Mouse (Mus musculus): ENCODE results near the gene Il2rb. TPM values are rescaled to one million over a fixed set of nuclear protein-coding genes. Genes with fewer than 3 reads are reported as not detected.
A peak's percentile ranks its signal among the peaks of the same experiment; 100 is the strongest.

Gene Il2rb
- polyA plus RNA-seq, 1 experiment from 2014 or later: 0.30 TPM

DNA sequence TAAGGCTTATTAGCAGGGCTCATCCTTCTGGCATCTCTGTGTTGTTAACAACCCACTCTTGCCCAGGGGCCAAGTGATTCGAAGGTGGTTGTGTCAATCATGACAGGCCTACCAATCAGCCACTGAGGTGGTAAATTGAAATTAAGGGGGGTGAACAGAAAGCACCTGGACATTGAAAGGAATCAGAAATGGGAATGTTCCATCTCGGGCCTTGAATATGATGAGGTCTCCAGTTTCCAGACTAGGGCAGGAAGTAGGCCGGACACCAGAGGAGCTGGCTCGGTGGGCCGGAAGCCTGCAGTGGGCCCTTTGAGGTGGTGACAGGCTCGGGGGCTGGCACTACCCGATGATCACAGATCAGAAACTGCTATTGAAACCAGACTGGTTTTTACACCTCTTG lies 32.9 kb upstream of the Il2rb start:
- no peak overlapping the region for H3K27ac ChIP-seq (replicated peaks)
- no peak for TF ChIP-seq CTCF (IDR thresholded peaks at IDR 0.05; ENCODE audit: low read depth)
- TF ChIP-seq EP300 (optimal IDR thresholded peaks at IDR 0.05): no peak
- no peaks in the 10 kb centered on the region for H3K27me3 ChIP-seq (ENCODE audit: control insufficient read depth, insufficient read depth, low read length)
- peak overlapping the region; percentile 73; the same call in 1 of the 2 replicates for H3K4me2 ChIP-seq (replicated peaks; ENCODE audit: low read depth)
- 0 out of 2 replicates have a peak, but pooled peaks cover 2% of the 10 kb centered on the region for H3K36me3 ChIP-seq (ENCODE audit: control insufficient read depth, insufficient read depth, low read length)
- ATAC-seq (ENCODE audit: low FRiP score, low TSS enrichment) (no peak), DNase-seq (ENCODE audit: low spot score) (no peak)
- H3K4me1 ChIP-seq (replicated peaks; ENCODE audit: control insufficient read depth, insufficient read depth): peaks cover 19% of the 10 kb centered on the region
- WGBS: 67% methylated on average over 7 of the region's 7 CpGs
- no peak overlapping the region for H3K4me3 ChIP-seq (ENCODE audit: low read depth, low read length)
- H3K9ac ChIP-seq (ENCODE audit: low read length): no peak overlapping the region
- H3K9me3 ChIP-seq (ENCODE audit: control insufficient read depth, low read length): no peaks in the 10 kb centered on the region

DNA sequence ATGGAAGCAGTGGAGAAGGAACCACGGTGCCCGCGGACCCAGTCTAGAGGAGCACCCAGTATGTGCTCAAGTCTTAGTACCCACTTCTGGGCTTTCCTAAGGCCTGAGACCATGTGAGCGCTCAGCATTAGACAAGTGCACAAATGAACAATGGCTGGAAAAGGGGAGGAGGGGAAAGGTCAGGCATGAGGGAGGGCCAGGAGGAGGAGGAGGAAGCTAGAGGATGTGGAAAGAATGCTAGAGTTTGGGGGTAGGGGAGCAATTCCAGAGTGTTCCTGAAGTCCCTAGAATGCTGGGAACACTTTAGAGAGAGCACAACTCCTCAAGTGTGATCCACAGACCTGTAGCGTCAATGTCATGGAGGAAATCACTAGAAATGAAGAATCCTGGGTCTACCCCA lies 29.1 kb upstream of the Il2rb start:
- no peaks in the 10 kb centered on the region for H3K27me3 ChIP-seq (ENCODE audit: control insufficient read depth, insufficient read depth, low read length)
- H3K9me3 ChIP-seq (ENCODE audit: control insufficient read depth, low read length): no peaks in the 10 kb centered on the region
- no peak overlapping the region for H3K4me3 ChIP-seq (ENCODE audit: low read depth, low read length)
- no peak overlapping the region for H3K4me2 ChIP-seq (replicated peaks; ENCODE audit: low read depth)
- DNase-seq (ENCODE audit: low spot score): no peak
- H3K9ac ChIP-seq (ENCODE audit: low read length): no peak overlapping the region
- 0 out of 2 replicates have a peak, but pooled peaks cover 2% of the 10 kb centered on the region for H3K36me3 ChIP-seq (ENCODE audit: control insufficient read depth, insufficient read depth, low read length)
- 91% methylated on average over 5 of the region's 5 CpGs for WGBS
- ATAC-seq (ENCODE audit: low FRiP score, low TSS enrichment): no peak
- no peak overlapping the region for H3K27ac ChIP-seq (replicated peaks)
- H3K4me1 ChIP-seq (replicated peaks; ENCODE audit: control insufficient read depth, insufficient read depth): no peaks in the 10 kb centered on the region
- no peak for TF ChIP-seq EP300 (optimal IDR thresholded peaks at IDR 0.05)
- TF ChIP-seq CTCF (IDR thresholded peaks at IDR 0.05; ENCODE audit: low read depth): no peak

DNA sequence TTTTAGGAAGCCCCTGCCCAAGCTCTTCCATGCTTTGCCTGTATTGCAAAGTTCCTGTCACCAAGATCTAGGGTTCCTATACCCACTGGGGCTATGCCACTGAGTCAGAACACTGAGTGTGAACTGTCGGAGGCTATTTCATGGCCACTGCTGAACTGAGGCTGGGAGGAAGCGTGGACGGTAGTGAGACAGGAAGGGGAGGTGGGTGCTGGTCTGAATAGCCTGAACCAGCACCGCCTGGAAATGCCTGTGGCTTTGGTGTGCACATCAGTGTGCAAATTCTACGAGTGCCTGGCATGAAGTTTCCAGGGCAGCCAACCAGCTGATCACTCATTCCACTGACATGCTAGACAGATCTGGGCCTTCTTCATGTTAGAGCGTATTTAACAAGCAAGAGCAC lies 26.8 kb upstream of the Il2rb start:
- Histone ChIP-seq H3K27ac (replicated peaks) (no peak overlapping the region), H3K36me3 (ENCODE audit: control insufficient read depth, insufficient read depth, low read length) (0 out of 2 replicates have a peak, but pooled peaks cover 2% of the 10 kb centered on the region), H3K27me3 (ENCODE audit: control insufficient read depth, insufficient read depth, low read length) (no peaks in the 10 kb centered on the region), H3K4me2 (replicated peaks; ENCODE audit: low read depth) (no peak overlapping the region), H3K4me3 (ENCODE audit: low read depth, low read length) (no peak overlapping the region), H3K9ac (ENCODE audit: low read length) (no peak overlapping the region; the same call in 1 of the 2 replicates), H3K9me3 (ENCODE audit: control insufficient read depth, low read length) (no peaks in the 10 kb centered on the region), H3K4me1 (replicated peaks; ENCODE audit: control insufficient read depth, insufficient read depth) (no peaks in the 10 kb centered on the region)
- WGBS: 74% methylated on average over 6 of the region's 6 CpGs
- no peak for DNase-seq (ENCODE audit: low spot score)
- no peak for TF ChIP-seq CTCF (IDR thresholded peaks at IDR 0.05; ENCODE audit: low read depth)
- no peak for TF ChIP-seq EP300 (optimal IDR thresholded peaks at IDR 0.05)
- no peak for ATAC-seq (ENCODE audit: low FRiP score, low TSS enrichment)

DNA sequence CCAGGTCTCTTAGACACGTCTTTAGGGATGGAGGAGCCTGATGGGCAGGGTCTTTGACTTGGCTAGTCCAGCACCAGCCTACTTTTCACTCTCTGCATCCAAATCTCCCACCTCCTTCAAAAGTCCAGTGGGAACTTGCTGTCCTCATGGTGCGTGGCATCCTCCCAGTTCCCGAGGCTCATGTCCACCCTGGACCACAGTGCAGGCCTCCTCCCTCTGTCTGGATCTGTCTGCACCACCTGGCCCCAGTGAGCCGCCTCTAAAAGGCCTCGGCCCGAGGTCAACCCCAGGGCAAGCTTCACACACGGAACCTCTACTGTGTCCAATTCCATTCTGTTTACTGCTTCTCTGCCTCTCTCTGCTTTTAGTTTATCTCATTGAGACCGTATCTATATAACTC lies 26.3 kb upstream of the Il2rb start:
- H3K36me3 ChIP-seq (ENCODE audit: control insufficient read depth, insufficient read depth, low read length): 0 out of 2 replicates have a peak, but pooled peaks cover 2% of the 10 kb centered on the region
- WGBS: 55% methylated on average over 8 of the region's 8 CpGs

DNA sequence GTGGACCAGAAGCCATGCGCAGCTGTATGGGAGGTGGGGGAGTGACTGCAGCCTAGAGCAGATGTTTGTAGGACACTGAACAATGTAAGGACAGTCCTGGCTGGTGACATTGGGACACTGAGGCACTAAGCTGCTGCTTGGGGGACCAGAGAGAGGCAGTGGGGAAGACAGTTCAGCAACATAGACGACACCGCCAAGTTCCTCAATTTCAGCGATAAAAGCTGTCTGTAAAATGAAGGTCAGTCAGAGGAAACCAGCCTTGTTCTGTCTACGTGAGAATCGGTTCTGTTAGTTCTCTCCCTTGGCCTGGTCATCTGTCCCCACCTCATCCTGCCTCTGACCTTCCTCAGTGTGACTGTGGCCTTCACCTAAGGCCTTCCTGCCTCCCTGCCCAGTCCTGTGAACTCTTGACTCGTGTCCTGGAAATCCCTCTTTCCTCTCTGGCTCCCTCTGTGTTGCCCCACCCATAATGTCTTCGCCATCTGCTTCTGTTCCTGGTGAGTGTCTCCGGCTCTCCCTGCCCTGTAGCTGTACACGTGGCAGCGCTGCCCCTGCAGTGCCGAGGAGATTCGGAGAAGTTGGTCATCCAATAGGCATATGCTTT lies 25.1 kb upstream of the Il2rb start:
- WGBS: 59% methylated on average over 13 of the region's 13 CpGs
- peak; percentile 31; the same call in 1 of the 2 replicates for ATAC-seq (ENCODE audit: low FRiP score, low TSS enrichment)
- no peaks in the 10 kb centered on the region for H3K9me3 ChIP-seq (ENCODE audit: control insufficient read depth, low read length)
- TF ChIP-seq EP300 (optimal IDR thresholded peaks at IDR 0.05): no peak
- TF ChIP-seq CTCF (IDR thresholded peaks at IDR 0.05; ENCODE audit: low read depth): no peak
- H3K9ac ChIP-seq (ENCODE audit: low read length): no peak overlapping the region
- H3K27me3 ChIP-seq (ENCODE audit: control insufficient read depth, insufficient read depth, low read length): no peaks in the 10 kb centered on the region
- H3K4me2 ChIP-seq (replicated peaks; ENCODE audit: low read depth): no peak overlapping the region
- no peak overlapping the region for H3K4me3 ChIP-seq (ENCODE audit: low read depth, low read length)
- DNase-seq (ENCODE audit: low spot score): no peak
- 0 out of 2 replicates have a peak, but pooled peaks cover under 1% of the 10 kb centered on the region for H3K36me3 ChIP-seq (ENCODE audit: control insufficient read depth, insufficient read depth, low read length)
- H3K4me1 ChIP-seq (replicated peaks; ENCODE audit: control insufficient read depth, insufficient read depth): no peaks in the 10 kb centered on the region
- no peak overlapping the region for H3K27ac ChIP-seq (replicated peaks)

More for the DNA sequence above, 26.3 kb upstream of the Il2rb start:
- Histone ChIP-seq H3K4me3 (ENCODE audit: low read depth, low read length) (no peak overlapping the region), H3K9ac (ENCODE audit: low read length) (no peak overlapping the region; the same call in 1 of the 2 replicates), H3K27me3 (ENCODE audit: control insufficient read depth, insufficient read depth, low read length) (no peaks in the 10 kb centered on the region), H3K4me1 (replicated peaks; ENCODE audit: control insufficient read depth, insufficient read depth) (no peaks in the 10 kb centered on the region), H3K27ac (replicated peaks) (no peak overlapping the region), H3K9me3 (ENCODE audit: control insufficient read depth, low read length) (no peaks in the 10 kb centered on the region), H3K4me2 (replicated peaks; ENCODE audit: low read depth) (no peak overlapping the region)
- ATAC-seq (ENCODE audit: low FRiP score, low TSS enrichment): no peak
- no peak for DNase-seq (ENCODE audit: low spot score)
- TF ChIP-seq EP300 (optimal IDR thresholded peaks at IDR 0.05) (no peak), CTCF (IDR thresholded peaks at IDR 0.05; ENCODE audit: low read depth) (no peak)

DNA sequence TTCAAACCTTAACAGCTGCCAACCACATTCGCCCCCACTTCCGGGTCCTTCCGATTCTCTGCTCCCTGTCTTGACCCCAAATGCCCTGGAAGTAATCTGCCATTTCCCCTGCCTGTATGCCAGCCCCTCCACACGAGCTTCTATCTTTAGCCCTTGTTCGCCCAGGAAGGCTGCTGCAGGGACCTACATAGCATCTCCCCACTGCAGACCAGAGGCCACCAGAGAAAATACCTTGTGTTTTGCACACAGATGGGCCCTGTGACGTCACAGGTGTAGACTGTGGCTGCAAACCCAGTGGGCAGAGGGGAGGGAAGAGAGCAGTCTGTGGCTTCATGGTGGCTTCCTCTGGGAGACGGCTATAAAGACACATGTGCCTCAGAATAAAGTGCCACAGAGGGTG lies 23.1 kb upstream of the Il2rb start:
- ATAC-seq (ENCODE audit: low FRiP score, low TSS enrichment): no peak

More for the DNA sequence above, 23.1 kb upstream of the Il2rb start:
- no peaks in the 10 kb centered on the region for H3K4me1 ChIP-seq (replicated peaks; ENCODE audit: control insufficient read depth, insufficient read depth)
- H3K4me3 ChIP-seq (ENCODE audit: low read depth, low read length): no peak overlapping the region
- TF ChIP-seq CTCF (IDR thresholded peaks at IDR 0.05; ENCODE audit: low read depth): no peak
- TF ChIP-seq EP300 (optimal IDR thresholded peaks at IDR 0.05): no peak
- H3K27me3 ChIP-seq (ENCODE audit: control insufficient read depth, insufficient read depth, low read length): no peaks in the 10 kb centered on the region
- no peak overlapping the region for H3K27ac ChIP-seq (replicated peaks)
- no peak overlapping the region for H3K9ac ChIP-seq (ENCODE audit: low read length)
- DNase-seq (ENCODE audit: low spot score): no peak
- no peaks in the 10 kb centered on the region for H3K36me3 ChIP-seq (ENCODE audit: control insufficient read depth, insufficient read depth, low read length)
- WGBS: 65% methylated on average over 7 of the region's 7 CpGs
- no peaks in the 10 kb centered on the region for H3K9me3 ChIP-seq (ENCODE audit: control insufficient read depth, low read length)
- no peak overlapping the region for H3K4me2 ChIP-seq (replicated peaks; ENCODE audit: low read depth)

Measured in stomach, postnatal 0 days (tissue).